Mouse (Mus musculus) midbrain, embryonic 10.5 days (tissue): ENCODE measurements at regions not wholly inside any gene's neighbourhood (a gene's known extent, or its start where the extent isn't known, plus 50 kb on each side); places are given as distances from the start of the nearest gene placed in this dataset.

Source experiments
- DNase-seq: peaks from one replicate; pipeline ENCODE4 v3.0.0-alpha.2; 2017; ENCODE audit warnings: low spot score
- H3K27ac ChIP-seq: fragments of 300-500 bp; sonication (generic); replicated peaks from 2 replicates; pipeline ENCODE4 v1.5.1; 2016; ENCODE audit warnings: mild to moderate bottlenecking
- H3K27me3 ChIP-seq: fragments of 300-500 bp; sonication (generic); 2 replicates; pipeline ENCODE4 v1.6.1; 2016; ENCODE audit warnings: low read depth, mild to moderate bottlenecking; ENCODE audit not compliant: poor library complexity, severe bottlenecking
- H3K36me3 ChIP-seq: fragments of 300-500 bp; sonication (generic); 2 replicates; pipeline ENCODE4 v1.6.1; 2016; ENCODE audit warnings: mild to moderate bottlenecking, moderate library complexity
- H3K4me1 ChIP-seq: fragments of 300-500 bp; sonication (generic); 2 replicates; pipeline ENCODE4 v1.6.1; 2016
- H3K4me3 ChIP-seq: fragments of 300-500 bp; sonication (generic); 2 replicates; pipeline ENCODE4 v1.5.1; 2016; ENCODE audit warnings: mild to moderate bottlenecking, moderate library complexity
- H3K9me3 ChIP-seq: fragments of 300-500 bp; sonication (generic); replicated peaks from 2 replicates; pipeline ENCODE4 v1.6.1; 2016; ENCODE audit warnings: mild to moderate bottlenecking
- WGBS: fragments of 180-500 bp; shearing (Covaris S2); methylation state at CpG from one replicate; pipeline ENCODE4 v1.1.7; 2016; 5-methylcytosine and 5-hydroxymethylcytosine counted together

DNA sequence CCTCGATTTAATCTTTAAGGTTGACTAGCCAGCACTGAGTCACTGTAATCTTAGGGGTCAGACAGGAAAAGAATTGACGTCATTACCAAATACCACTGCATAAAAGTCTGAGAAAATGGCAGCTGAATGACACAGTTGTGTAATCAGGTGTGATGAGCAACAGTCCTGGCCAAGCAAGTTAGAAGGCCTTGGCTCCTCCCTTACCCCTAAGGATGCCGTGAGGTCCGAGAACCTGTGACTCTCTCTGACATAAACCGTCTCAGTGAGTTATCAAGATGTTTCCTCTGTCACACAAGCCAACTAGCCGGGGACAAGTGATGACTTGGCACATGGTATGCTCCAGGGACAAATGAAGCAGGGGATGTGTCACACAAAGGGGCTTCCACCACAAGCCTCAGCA lies 101.5 kb upstream of the Gm37988 start:
- no peaks in the 10 kb centered on the region for H3K36me3 ChIP-seq
- WGBS: 84% methylated on average over 6 of the region's 6 CpGs
- no peaks in the 10 kb centered on the region for H3K4me1 ChIP-seq
- no peak overlapping the region for H3K4me3 ChIP-seq
- H3K27ac ChIP-seq: no peak overlapping the region
- H3K9me3 ChIP-seq: no peaks in the 10 kb centered on the region
- no peak for DNase-seq
- no peaks in the 10 kb centered on the region for H3K27me3 ChIP-seq

- Histone ChIP-seq H3K4me1 (no peaks in the 10 kb centered on the region), H3K27me3 (no peaks in the 10 kb centered on the region), H3K36me3 (no peaks in the 10 kb centered on the region), H3K27ac (no peak overlapping the region), H3K9me3 (no peaks in the 10 kb centered on the region), H3K4me3 (no peak overlapping the region)
- no peak for DNase-seq
- 87% methylated on average over 10 of the region's 10 CpGs for WGBS
Measured at GRCm38 (mm10) chr1:4722333-4722931, 85.3 kb upstream of the Gm37988 start.
